Mouse (Mus musculus) gastrocnemius, postnatal 10 days (tissue): ENCODE data around the gene Stx1b. TPM values are rescaled to one million over a fixed set of nuclear protein-coding genes. Genes with fewer than 3 reads are reported as not detected.
"Not testable (repeated sequence)": the region's sequence is repeated elsewhere in the genome, so short reads cannot be mapped to it uniquely, and the experiment has no call there.

Experiments
- DNase-seq: peaks from one replicate; pipeline ENCODE4 v3.0.0; 2021; ENCODE audit warnings: mixed read lengths
- total RNA-seq, 2 experiments: library from RNA; stranded (reverse); gene quantifications; 2 replicates each; pipeline ENCODE4 v1.2.3; 2021

Gene Stx1b
- total RNA-seq, 2 experiments from 2014 or later = 3.0 to 4.6 TPM

DNA sequence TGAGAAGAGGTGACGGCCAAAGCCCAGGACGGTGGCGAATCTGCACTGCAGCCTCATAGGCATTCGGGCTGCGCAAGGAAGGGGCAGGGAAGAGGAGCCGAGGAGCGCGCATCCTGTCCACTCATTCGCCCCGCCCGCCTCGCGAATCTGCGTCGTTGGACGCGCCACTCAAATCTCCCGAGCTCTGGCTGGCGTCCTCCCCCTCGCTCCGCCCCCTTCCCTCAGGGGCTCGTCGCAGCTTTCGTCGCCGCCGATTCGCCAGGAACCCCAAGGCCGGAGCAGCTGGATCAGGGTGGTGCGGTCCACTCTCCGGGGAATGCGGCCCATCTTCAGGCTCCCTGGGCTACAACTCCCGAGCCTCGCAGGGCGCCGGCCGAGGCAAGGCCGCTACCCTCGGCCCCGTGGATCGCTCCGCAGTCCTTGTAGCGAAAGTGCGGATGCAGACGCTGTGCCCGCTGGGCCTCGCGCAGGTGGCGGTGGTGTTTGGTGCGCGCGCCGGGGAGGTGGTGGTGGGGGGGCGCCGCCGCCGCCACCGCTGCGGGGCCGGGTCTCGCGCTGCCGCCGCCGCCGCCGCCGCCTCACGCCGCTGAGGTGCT, 47.4 kb downstream of the Stx1b start:
- DNase-seq = peak; percentile 97

DNA sequence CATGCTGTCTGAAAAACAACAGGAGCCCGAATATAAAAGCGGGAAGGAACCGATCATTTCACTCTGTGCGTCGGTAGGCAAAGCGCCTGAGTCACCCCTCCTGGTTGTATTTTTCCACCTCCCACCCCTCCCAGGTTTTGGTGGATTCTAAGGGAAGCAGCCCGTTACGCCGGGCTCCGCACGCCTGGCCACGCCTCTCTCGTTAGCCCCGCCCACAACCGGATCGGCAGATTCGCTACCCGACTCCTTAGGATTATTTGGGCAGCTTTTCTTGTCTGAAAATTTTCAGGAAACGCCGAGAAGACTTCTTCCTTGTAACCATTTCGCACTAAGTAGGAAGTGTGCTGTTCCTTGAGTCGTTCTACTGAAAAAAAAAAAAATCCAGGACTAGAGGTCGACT, 47.9 kb downstream of the Stx1b start, which contains the start of gene Setd1a:
Gene Setd1a (plus strand): TSS at position 245 of the 400 bp plus-strand sequence.
- peak; percentile 93 for DNase-seq

- DNase-seq = not testable (repeated sequence)
These were observed 48.5 kb downstream of the Stx1b start for GRCm38 (mm10) chr7:127775837-127776236.

- peak; percentile 70 for DNase-seq
These were observed 50.5 kb downstream of the Stx1b start for GRCm38 (mm10) chr7:127773664-127774384.

DNA sequence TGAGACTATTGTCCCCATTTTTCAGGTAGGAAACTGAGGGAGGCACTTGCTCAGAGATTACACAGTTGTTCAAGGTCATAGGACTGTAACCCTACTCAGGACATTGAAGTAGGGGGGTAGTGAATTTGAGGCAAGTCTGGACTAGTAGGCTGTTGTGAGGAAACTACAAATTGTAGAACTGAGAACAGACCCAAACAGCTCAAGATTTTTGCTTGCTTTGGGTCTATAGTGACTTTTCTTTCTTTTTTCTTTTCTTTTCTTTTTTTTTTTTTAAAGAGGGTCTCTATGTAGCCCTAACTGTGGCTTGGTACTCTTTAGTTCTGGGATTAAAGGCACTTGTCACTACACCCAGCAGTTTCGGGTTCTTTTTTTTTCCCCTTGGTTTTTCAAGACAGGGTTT, 51.8 kb downstream of the Stx1b start:
- DNase-seq = no peak

GRCm38 (mm10) chr7:127772080-127772479, 52.3 kb downstream of the Stx1b start:
- DNase-seq = no peak

DNA sequence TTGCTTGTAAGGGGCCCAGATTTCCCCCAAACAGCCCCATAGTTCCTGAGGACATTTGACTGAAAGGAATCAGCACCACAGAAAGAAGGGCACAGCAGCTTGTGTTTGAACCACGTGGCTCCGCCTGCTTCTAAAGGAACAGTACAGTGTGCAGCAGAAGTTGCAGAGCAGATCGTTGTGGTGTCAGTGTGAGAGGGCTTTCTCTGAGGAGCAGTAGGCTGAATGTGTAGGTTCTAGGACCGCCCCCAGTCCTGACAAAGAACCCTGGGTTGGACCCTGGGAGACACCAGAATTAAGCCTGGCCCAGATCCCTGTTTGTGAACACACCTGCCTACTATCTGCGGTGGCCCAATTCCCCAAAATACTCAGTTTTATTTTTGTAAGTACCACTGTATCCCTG, 53.1 kb downstream of the Stx1b start:
- no peak for DNase-seq

DNA sequence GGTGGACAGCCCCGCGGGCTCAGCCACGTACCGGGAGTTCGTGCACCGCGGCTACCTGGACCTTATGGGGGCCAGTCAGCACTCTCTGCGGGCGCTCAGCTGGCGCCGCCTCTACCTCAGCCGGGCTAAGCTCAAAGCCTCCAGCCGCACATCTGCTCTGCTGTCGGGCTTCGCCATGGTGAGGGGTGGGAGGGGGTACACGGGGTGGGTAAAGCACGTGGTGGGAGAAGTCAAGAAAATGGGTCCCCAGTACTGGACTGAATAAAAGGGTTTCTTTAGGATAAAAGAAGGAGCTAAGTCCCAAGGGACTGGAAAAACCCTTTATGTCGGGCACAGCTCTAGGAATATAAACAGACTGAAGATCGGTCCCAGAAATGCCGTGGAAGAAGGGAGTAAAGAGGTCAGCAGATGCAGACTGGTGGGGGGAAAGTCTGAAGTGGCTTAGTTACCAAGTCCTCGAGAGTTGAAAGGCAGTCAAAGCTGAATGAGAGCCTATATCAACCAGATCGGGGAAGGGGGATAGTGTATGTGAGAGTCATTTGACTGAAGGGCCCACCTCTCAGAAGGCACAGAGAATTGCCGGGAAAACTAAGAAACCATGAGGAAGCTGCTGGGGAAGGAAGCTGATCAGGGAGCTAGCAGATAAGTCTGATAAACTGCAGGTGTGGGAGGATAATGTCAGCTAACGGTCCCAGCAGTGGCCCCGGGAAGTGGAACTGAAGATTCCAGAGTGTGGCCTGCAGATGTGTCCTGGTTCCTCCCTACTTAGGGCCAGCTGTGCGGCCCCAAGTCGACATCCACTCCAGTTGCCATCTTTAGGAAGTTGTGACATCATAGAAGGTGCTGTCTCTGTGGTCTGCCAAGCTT, 54.1 kb downstream of the Stx1b start:
- DNase-seq = no peak

DNA sequence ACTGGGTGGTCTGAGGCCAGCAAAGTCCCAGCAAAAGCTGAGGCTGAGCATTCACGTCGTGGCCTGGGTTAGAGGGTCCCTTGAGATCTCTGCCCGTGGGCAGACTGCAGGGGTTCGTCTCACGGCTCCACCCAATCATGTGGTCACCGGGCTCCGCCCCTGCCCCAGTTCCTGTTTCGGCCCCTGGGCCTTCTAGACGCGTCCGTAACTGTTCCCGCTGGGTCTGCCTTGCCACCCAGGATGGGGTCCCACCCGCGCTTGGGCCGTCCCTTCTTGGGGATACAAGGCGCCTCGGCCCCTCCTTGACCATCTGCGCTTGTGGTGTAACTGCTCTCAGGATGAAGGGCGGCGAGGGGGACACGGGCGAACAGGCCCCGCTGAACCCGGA, 54.7 kb downstream of the Stx1b start, which contains the start of gene Orai3:
Gene Orai3 (plus strand): TSS at position 165 of the 388 bp plus-strand sequence.
- peak; percentile 82 for DNase-seq

DNA sequence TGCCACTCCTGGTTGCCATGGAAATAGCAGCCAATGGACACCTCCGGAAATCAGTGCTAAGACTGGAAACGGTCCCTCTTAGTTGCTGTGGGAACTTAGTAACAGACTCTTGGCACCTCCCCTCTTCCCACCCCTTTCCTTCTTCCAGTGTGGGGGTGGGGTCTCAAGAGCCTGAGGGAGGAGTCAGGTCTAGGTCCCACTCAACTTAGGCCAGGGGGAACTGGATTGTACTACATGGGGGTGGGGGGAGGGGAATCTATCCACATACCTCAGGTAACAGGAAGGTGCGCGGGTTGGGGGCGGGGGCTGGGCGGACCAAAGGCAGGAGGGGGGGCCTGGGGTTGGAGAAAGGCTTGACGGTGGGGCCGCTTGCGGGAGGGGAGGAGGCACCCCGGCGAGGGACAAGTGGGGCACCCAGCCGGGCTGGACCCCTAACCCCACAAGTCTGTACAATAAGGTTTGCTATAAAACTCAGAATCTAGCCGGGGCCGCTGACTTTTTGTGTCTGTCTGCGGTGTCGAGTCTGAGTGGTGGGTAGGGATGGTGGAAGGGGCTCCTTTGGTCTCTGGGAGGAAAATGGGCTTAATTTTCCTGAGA, 55.3 kb downstream of the Stx1b start:
- DNase-seq = peak; percentile 85

DNA sequence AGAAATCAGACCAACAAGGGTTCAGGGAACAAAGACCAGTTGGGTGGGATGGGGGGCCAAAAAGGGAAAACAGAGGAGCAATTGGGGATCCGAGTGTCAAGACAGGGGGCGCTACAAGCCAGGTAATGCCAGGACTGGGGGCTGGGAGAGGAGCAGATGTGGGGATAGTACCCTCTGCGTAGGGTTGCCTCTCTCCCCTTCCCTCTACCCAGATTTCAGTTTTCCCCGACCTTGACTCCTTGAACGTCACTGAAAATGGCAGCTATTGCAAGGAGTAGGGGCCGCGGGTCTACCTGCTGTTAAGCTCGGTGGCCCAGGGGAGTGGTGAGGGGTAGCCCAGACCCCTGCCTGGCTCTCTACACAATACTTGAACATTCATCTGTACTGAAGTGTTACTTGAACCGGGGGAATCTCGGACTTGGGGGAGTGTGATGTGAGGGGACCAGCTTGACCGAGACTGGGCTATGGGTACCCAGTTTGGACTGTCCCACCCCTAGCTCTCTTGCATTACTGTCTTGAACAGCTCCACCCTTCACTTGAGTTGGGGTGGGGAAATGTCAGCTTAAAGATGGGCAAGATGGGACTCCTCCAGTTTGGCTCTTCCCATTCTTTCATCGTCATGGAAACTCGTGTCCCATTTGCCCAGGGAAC, 55.9 kb downstream of the Stx1b start:
- no peak for DNase-seq

- no peak for DNase-seq
These were observed 56.5 kb downstream of the Stx1b start for GRCm38 (mm10) chr7:127767671-127768345.

DNA sequence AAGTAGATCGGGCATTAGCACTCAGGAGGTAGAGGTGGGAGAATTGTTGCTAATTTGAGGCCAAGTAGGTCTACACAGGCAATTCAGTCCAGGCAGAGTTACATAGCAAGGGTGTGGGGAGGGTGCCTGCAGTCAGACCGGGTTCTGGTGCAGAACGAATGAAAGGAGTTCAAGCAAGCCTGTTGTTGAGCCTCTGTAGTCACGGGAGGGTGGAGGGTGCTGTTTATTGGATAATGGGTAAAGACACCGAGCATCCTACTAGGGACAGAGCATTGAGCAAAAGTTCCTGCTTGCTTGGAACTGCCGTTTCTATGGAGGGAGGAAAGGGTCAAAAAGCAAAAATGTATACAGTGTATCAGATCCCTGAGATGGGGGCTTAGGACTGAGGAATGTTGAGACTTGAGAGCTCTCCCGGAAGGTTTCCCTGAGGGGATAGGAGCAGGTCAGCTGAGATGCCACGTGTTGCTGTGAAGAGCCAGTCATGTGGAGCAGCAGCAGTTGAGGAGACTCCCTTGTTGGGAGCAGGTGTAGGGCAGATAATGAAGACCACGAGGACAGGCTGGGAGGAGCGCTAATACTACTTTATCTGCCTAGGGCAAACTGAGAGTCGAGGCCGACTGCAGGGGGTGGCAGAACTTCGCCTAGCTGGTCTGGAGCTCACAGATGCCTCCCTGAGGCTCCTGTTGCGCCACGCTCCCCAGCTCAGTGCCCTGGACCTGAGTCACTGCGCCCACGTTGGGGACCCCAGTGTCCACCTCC, 57.3 kb downstream of the Stx1b start:
- DNase-seq = no peak

DNA sequence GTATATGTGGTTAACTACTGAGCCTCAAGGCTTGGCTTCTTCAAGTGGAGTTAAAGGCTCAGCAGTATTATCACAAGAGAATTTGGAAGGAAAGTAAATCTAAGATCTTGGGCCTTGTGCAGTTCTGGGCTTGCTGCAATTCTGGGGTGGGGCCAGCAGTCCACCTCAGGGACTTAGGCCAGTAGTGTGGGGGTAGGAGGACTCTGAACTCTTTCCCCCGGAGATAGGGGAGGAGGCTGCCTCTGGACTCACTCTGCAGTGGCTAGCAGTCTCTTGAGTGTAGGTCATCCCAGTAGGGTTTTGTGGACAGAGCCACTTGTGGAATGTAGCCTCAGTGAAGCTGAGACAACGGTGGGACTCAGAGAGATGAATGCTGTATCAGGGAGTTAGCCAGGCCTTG, 58.6 kb downstream of the Stx1b start:
- no peak for DNase-seq

- DNase-seq = no peak
These were observed 60.7 kb downstream of the Stx1b start for GRCm38 (mm10) chr7:127763642-127764041.

GRCm38 (mm10) chr7:127761026-127761425, 63.3 kb downstream of the Stx1b start:
- DNase-seq = peak; percentile 73

DNA sequence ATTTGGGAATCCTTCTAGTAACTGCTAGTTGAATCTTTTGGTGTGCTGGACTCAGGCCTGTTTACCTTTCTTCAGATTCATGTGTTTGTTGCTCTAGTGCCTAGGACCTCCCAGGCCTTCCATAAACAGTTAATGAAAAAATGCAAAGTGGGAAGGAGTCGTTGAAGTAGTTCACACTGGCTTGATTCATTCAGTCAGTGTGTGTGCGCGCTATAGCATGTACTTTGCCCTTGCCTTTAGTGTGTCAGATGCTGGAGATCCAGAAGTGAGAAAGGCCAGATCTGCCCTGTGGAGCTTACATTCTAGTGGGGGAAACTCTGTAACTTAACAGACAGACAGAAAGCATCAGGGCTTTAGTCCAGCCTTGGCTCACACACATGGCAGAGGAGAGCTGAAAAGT, 63.9 kb downstream of the Stx1b start:
- no peak for DNase-seq

DNA sequence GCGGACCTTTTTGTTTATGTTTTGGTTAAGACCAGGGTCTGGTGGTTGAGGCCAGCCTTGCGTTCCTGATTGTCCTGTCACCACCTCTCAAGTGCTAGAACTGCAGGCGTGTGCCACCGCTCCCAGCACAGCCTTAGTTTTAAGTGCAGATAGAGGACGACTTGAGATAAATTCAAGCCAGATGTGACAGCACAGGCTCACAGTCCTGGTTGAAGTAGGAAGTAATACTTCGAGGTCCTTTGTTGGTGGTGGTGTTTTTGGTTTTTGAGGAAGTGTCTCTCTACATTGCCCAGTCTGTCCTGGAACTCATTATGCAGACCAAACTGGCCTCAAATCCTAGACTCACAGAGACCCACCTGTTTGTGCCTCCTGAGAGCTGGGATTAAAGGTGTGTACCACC, 64.6 kb downstream of the Stx1b start:
- no peak for DNase-seq
